Mouse (Mus musculus): Measurements from ENCODE around the gene Sfmbt2. TPM values are rescaled to one million over a fixed set of nuclear protein-coding genes. Genes with fewer than 3 reads are reported as not detected.

The Sfmbt2 gene
- polyA plus RNA-seq, 1 experiment from 2014 or later = 1.8 TPM

- Histone ChIP-seq H3K27ac (replicated peaks; ENCODE audit: low read depth, low read length) (no peak overlapping the region), H3K27me3 (ENCODE audit: control insufficient read depth, insufficient read depth, low read length) (peaks cover 54% of the 10 kb centered on the region), H3K4me3 (ENCODE audit: low read depth, low read length) (peak overlapping the region; percentile 56), H3K4me2 (ENCODE audit: low read depth, low read length) (peak overlapping the region; percentile 93), H3K9ac (replicated peaks; ENCODE audit: low read length) (peak overlapping the region; percentile 53), H3K36me3 (replicated peaks; ENCODE audit: control insufficient read depth, insufficient read depth, low read depth, low read length) (no peaks in the 10 kb centered on the region), H3K9me3 (replicated peaks; ENCODE audit: control insufficient read depth, low read length) (no peaks in the 10 kb centered on the region), H3K4me1 (ENCODE audit: control insufficient read depth, insufficient read depth, low read length) (no peaks in the 10 kb centered on the region)
- DNase-seq (ENCODE audit: low spot score) (peak; percentile 52), ATAC-seq (replicated peaks; ENCODE audit: insufficient number of reproducible peaks, low FRiP score, low TSS enrichment, low read depth) (peak; percentile 11; the same call in 1 of the 2 replicates)
- WGBS = under 1% methylated on average over 34 of the region's 35 CpGs
Observed at GRCm38 (mm10) chr2:10372776-10373507, 2.6 kb downstream of the Sfmbt2 start.

GRCm38 (mm10) chr2:10373508-10374206 lies 3.3 kb downstream of the Sfmbt2 start:
- under 1% methylated on average over 30 of the region's 30 CpGs for WGBS
- Histone ChIP-seq H3K36me3 (replicated peaks; ENCODE audit: control insufficient read depth, insufficient read depth, low read depth, low read length) (no peaks in the 10 kb centered on the region), H3K4me1 (ENCODE audit: control insufficient read depth, insufficient read depth, low read length) (no peaks in the 10 kb centered on the region), H3K27me3 (ENCODE audit: control insufficient read depth, insufficient read depth, low read length) (peaks cover 51% of the 10 kb centered on the region), H3K9me3 (replicated peaks; ENCODE audit: control insufficient read depth, low read length) (no peaks in the 10 kb centered on the region), H3K27ac (replicated peaks; ENCODE audit: low read depth, low read length) (no peak overlapping the region), H3K4me3 (ENCODE audit: low read depth, low read length) (peak overlapping the region; percentile 56), H3K9ac (replicated peaks; ENCODE audit: low read length) (no peak overlapping the region), H3K4me2 (ENCODE audit: low read depth, low read length) (peak overlapping the region; percentile 93)
- peak; percentile 30 for DNase-seq (ENCODE audit: low spot score)
- ATAC-seq (replicated peaks; ENCODE audit: insufficient number of reproducible peaks, low FRiP score, low TSS enrichment, low read depth) = no peak

- peak; percentile 75 for ATAC-seq (replicated peaks; ENCODE audit: insufficient number of reproducible peaks, low FRiP score, low TSS enrichment, low read depth)
- Histone ChIP-seq H3K9ac (replicated peaks; ENCODE audit: low read length) (peak overlapping the region; percentile 41), H3K27me3 (ENCODE audit: control insufficient read depth, insufficient read depth, low read length) (peaks cover 48% of the 10 kb centered on the region)
Observed at GRCm38 (mm10) chr2:10374207-10375023, 4.1 kb downstream of the Sfmbt2 start.

GRCm38 (mm10) chr2:10375024-10375372 lies 4.7 kb downstream of the Sfmbt2 start:
- no peaks in the 10 kb centered on the region for H3K9me3 ChIP-seq (replicated peaks; ENCODE audit: control insufficient read depth, low read length)
- peaks cover 43% of the 10 kb centered on the region for H3K27me3 ChIP-seq (ENCODE audit: control insufficient read depth, insufficient read depth, low read length)
- H3K36me3 ChIP-seq (replicated peaks; ENCODE audit: control insufficient read depth, insufficient read depth, low read depth, low read length) = no peaks in the 10 kb centered on the region
- H3K9ac ChIP-seq (replicated peaks; ENCODE audit: low read length) = peak overlapping the region; percentile 41
- no peaks in the 10 kb centered on the region for H3K4me1 ChIP-seq (ENCODE audit: control insufficient read depth, insufficient read depth, low read length)
- peak overlapping the region; percentile 56 for H3K4me3 ChIP-seq (ENCODE audit: low read depth, low read length)
- no peak overlapping the region for H3K27ac ChIP-seq (replicated peaks; ENCODE audit: low read depth, low read length)
- under 1% methylated on average over 22 of the region's 22 CpGs for WGBS
- 0 out of 2 replicates have a peak, but pooled peaks have one; percentile 2 for ATAC-seq (replicated peaks; ENCODE audit: insufficient number of reproducible peaks, low FRiP score, low TSS enrichment, low read depth)
- DNase-seq (ENCODE audit: low spot score) = peak; percentile 44
- H3K4me2 ChIP-seq (ENCODE audit: low read depth, low read length) = peak overlapping the region; percentile 93

More at GRCm38 (mm10) chr2:10374207-10375023, 4.1 kb downstream of the Sfmbt2 start:
- peak overlapping the region; percentile 56 for H3K4me3 ChIP-seq (ENCODE audit: low read depth, low read length)
- no peaks in the 10 kb centered on the region for H3K4me1 ChIP-seq (ENCODE audit: control insufficient read depth, insufficient read depth, low read length)
- no peak overlapping the region for H3K27ac ChIP-seq (replicated peaks; ENCODE audit: low read depth, low read length)
- DNase-seq (ENCODE audit: low spot score) = peak; percentile 68
- peak overlapping the region; percentile 93 for H3K4me2 ChIP-seq (ENCODE audit: low read depth, low read length)
- H3K9me3 ChIP-seq (replicated peaks; ENCODE audit: control insufficient read depth, low read length) = no peaks in the 10 kb centered on the region
- no peaks in the 10 kb centered on the region for H3K36me3 ChIP-seq (replicated peaks; ENCODE audit: control insufficient read depth, insufficient read depth, low read depth, low read length)
- WGBS = under 1% methylated on average over 34 of the region's 34 CpGs

GRCm38 (mm10) chr2:10389988-10390387 lies 19.7 kb downstream of the Sfmbt2 start:
- H3K9ac ChIP-seq (replicated peaks; ENCODE audit: low read length) = no peak overlapping the region
- H3K4me3 ChIP-seq (ENCODE audit: low read depth, low read length) = no peak overlapping the region
- no peaks in the 10 kb centered on the region for H3K27me3 ChIP-seq (ENCODE audit: control insufficient read depth, insufficient read depth, low read length)
- 90% methylated on average over 4 of the region's 4 CpGs for WGBS
- DNase-seq (ENCODE audit: low spot score) (no peak), ATAC-seq (replicated peaks; ENCODE audit: insufficient number of reproducible peaks, low FRiP score, low TSS enrichment, low read depth) (no peak)
- H3K36me3 ChIP-seq (replicated peaks; ENCODE audit: control insufficient read depth, insufficient read depth, low read depth, low read length) = no peaks in the 10 kb centered on the region
- no peak overlapping the region for H3K4me2 ChIP-seq (ENCODE audit: low read depth, low read length)
- no peak overlapping the region for H3K27ac ChIP-seq (replicated peaks; ENCODE audit: low read depth, low read length)
- no peaks in the 10 kb centered on the region for H3K4me1 ChIP-seq (ENCODE audit: control insufficient read depth, insufficient read depth, low read length)
- no peaks in the 10 kb centered on the region for H3K9me3 ChIP-seq (replicated peaks; ENCODE audit: control insufficient read depth, low read length)

- Histone ChIP-seq H3K9ac (replicated peaks; ENCODE audit: low read length) (no peak overlapping the region), H3K9me3 (replicated peaks; ENCODE audit: control insufficient read depth, low read length) (no peaks in the 10 kb centered on the region), H3K27me3 (ENCODE audit: control insufficient read depth, insufficient read depth, low read length) (no peaks in the 10 kb centered on the region), H3K27ac (replicated peaks; ENCODE audit: low read depth, low read length) (no peak overlapping the region), H3K36me3 (replicated peaks; ENCODE audit: control insufficient read depth, insufficient read depth, low read depth, low read length) (no peaks in the 10 kb centered on the region), H3K4me3 (ENCODE audit: low read depth, low read length) (no peak overlapping the region), H3K4me2 (ENCODE audit: low read depth, low read length) (no peak overlapping the region), H3K4me1 (ENCODE audit: control insufficient read depth, insufficient read depth, low read length) (no peaks in the 10 kb centered on the region)
- 26% methylated on average over 7 of the region's 7 CpGs for WGBS
- ATAC-seq (replicated peaks; ENCODE audit: insufficient number of reproducible peaks, low FRiP score, low TSS enrichment, low read depth) (no peak), DNase-seq (ENCODE audit: low spot score) (no peak)
Observed at GRCm38 (mm10) chr2:10390791-10391190, 20.5 kb downstream of the Sfmbt2 start.

GRCm38 (mm10) chr2:10395143-10395542 lies 24.8 kb downstream of the Sfmbt2 start:
- H3K9ac ChIP-seq (replicated peaks; ENCODE audit: low read length) = no peak overlapping the region
- DNase-seq (ENCODE audit: low spot score) (no peak), ATAC-seq (replicated peaks; ENCODE audit: insufficient number of reproducible peaks, low FRiP score, low TSS enrichment, low read depth) (no peak)
- no peak overlapping the region for H3K4me2 ChIP-seq (ENCODE audit: low read depth, low read length)
- no peak overlapping the region for H3K27ac ChIP-seq (replicated peaks; ENCODE audit: low read depth, low read length)
- H3K4me1 ChIP-seq (ENCODE audit: control insufficient read depth, insufficient read depth, low read length) = no peaks in the 10 kb centered on the region
- 93% methylated on average over 11 of the region's 11 CpGs for WGBS
- no peaks in the 10 kb centered on the region for H3K9me3 ChIP-seq (replicated peaks; ENCODE audit: control insufficient read depth, low read length)
- H3K27me3 ChIP-seq (ENCODE audit: control insufficient read depth, insufficient read depth, low read length) = no peaks in the 10 kb centered on the region
- H3K4me3 ChIP-seq (ENCODE audit: low read depth, low read length) = no peak overlapping the region
- H3K36me3 ChIP-seq (replicated peaks; ENCODE audit: control insufficient read depth, insufficient read depth, low read depth, low read length) = no peaks in the 10 kb centered on the region

Measured in embryonic facial prominence, embryonic 11.5 days (tissue).